Mouse (Mus musculus): ENCODE data around the gene Rpl10-ps3. TPM values are rescaled to one million over a fixed set of nuclear protein-coding genes. Genes with fewer than 3 reads are reported as not detected.
A peak's percentile ranks its signal among the peaks of the same experiment; 100 is the strongest.

Rpl10-ps3 gene
- total RNA-seq (2021): 100 to 1,000 TPM; 453 to 504 TPM
- long read RNA-seq, experiment 1, transcript Rpl10-ps3-201 (1 exons, 768 nt): major isoform, 99 of 99 reads
- long read RNA-seq, experiment 1, partial matches to known transcripts: 0 of 99 reads
- long read RNA-seq, experiment 1, other reads (novel, unspliced or antisense): 0 of 99 reads
- long read RNA-seq, experiment 2, transcript Rpl10-ps3-201 (1 exons, 768 nt): major isoform, 120 of 120 reads
- long read RNA-seq, experiment 2, partial matches to known transcripts: 0 of 120 reads
- long read RNA-seq, experiment 2, other reads (novel, unspliced or antisense): 0 of 120 reads

GRCm38 (mm10) chr9:50344868-50345267 is at the start of gene Rpl10-ps3:
Gene Rpl10-ps3 (minus strand): TSS chr9:50344968.
- intact Hi-C loops (cut with DNase I; ENCODE audit: low total_unique reads): no loop called here

GRCm38 (mm10) chr9:50375598-50375997 is 30.8 kb upstream of the Rpl10-ps3 start:
- intact Hi-C loops (cut with DNase I; ENCODE audit: low total_unique reads): no loop called here
- no peak for DNase-seq

More at GRCm38 (mm10) chr9:50344868-50345267, at the start of gene Rpl10-ps3:
- DNase-seq: no peak

GRCm38 (mm10) chr9:50374666-50375065 is 29.9 kb upstream of the Rpl10-ps3 start:
- intact Hi-C loops (cut with DNase I; ENCODE audit: low total_unique reads): no loop called here

GRCm38 (mm10) chr9:50368551-50369297 is 24.0 kb upstream of the Rpl10-ps3 start:
- no peak for DNase-seq
- intact Hi-C loops (cut with DNase I; ENCODE audit: low total_unique reads): no loop called here

More at GRCm38 (mm10) chr9:50374666-50375065, 29.9 kb upstream of the Rpl10-ps3 start:
- DNase-seq: no peak

GRCm38 (mm10) chr9:50365059-50365780 is 20.5 kb upstream of the Rpl10-ps3 start:
- DNase-seq: no peak
- intact Hi-C loops (cut with DNase I; ENCODE audit: low total_unique reads): no loop called here

GRCm38 (mm10) chr9:50363962-50364361 is 19.2 kb upstream of the Rpl10-ps3 start:
- no peak for DNase-seq
- intact Hi-C loops (cut with DNase I; ENCODE audit: low total_unique reads): no loop called here

GRCm38 (mm10) chr9:50363259-50363658 is 18.5 kb upstream of the Rpl10-ps3 start:
- DNase-seq: no peak

GRCm38 (mm10) chr9:50362556-50362955 is 17.8 kb upstream of the Rpl10-ps3 start:
- DNase-seq: no peak
- intact Hi-C loops (cut with DNase I; ENCODE audit: low total_unique reads): no loop called here

More at GRCm38 (mm10) chr9:50363259-50363658, 18.5 kb upstream of the Rpl10-ps3 start:
- intact Hi-C loops (cut with DNase I; ENCODE audit: low total_unique reads): no loop called here

GRCm38 (mm10) chr9:50360370-50360769 is 15.6 kb upstream of the Rpl10-ps3 start:
- DNase-seq: no peak
- intact Hi-C loops (cut with DNase I; ENCODE audit: low total_unique reads): no loop called here

- DNase-seq: no peak
- intact Hi-C loops (cut with DNase I; ENCODE audit: low total_unique reads): no loop called here
Observed at GRCm38 (mm10) chr9:50357331-50357730, 12.6 kb upstream of the Rpl10-ps3 start.

GRCm38 (mm10) chr9:50351746-50352145 is 7.0 kb upstream of the Rpl10-ps3 start:
- no peak for DNase-seq
- intact Hi-C loops (cut with DNase I; ENCODE audit: low total_unique reads): no loop called here

GRCm38 (mm10) chr9:50350571-50350970 is 5.8 kb upstream of the Rpl10-ps3 start:
- DNase-seq: no peak
- intact Hi-C loops (cut with DNase I; ENCODE audit: low total_unique reads): no loop called here

GRCm38 (mm10) chr9:50349156-50349555 is 4.4 kb upstream of the Rpl10-ps3 start:
- intact Hi-C loops (cut with DNase I; ENCODE audit: low total_unique reads): no loop called here
- DNase-seq: no peak

- no peak for DNase-seq
- intact Hi-C loops (cut with DNase I; ENCODE audit: low total_unique reads): no loop called here
Observed at GRCm38 (mm10) chr9:50348256-50348655, 3.5 kb upstream of the Rpl10-ps3 start.

- intact Hi-C loops (cut with DNase I; ENCODE audit: low total_unique reads): loop anchor here (10.0 kb wide), 1 partner anchor 199 kb away; no protein-coding TSS in a partner anchor
- no peak for DNase-seq
Observed at GRCm38 (mm10) chr9:50335539-50336325, 9.0 kb downstream of the Rpl10-ps3 start.

GRCm38 (mm10) chr9:50333413-50333812 is 11.4 kb downstream of the Rpl10-ps3 start:
- DNase-seq: peak; percentile 17
- intact Hi-C loops (cut with DNase I; ENCODE audit: low total_unique reads): loop anchor here (5.0 to 10.0 kb wide), 2 partner anchors 104 to 201 kb away; no protein-coding TSS in a partner anchor

- intact Hi-C loops (cut with DNase I; ENCODE audit: low total_unique reads): no loop called here
Observed at GRCm38 (mm10) chr9:50324355-50325225, 20.2 kb downstream of the Rpl10-ps3 start.

GRCm38 (mm10) chr9:50320729-50321128 is 24.0 kb downstream of the Rpl10-ps3 start:
- no peak for DNase-seq
- intact Hi-C loops (cut with DNase I; ENCODE audit: low total_unique reads): no loop called here

More at GRCm38 (mm10) chr9:50324355-50325225, 20.2 kb downstream of the Rpl10-ps3 start:
- DNase-seq: no peak

All from gastrocnemius, postnatal 14 days (tissue).